Mouse (Mus musculus) midbrain, embryonic 16.5 days (tissue): Measurements from ENCODE around the gene Rasgrf1. TPM values are rescaled to one million over a fixed set of nuclear protein-coding genes. Genes with fewer than 3 reads are reported as not detected.

Experiments
- ATAC-seq: fragments of 200-750 bp; cut with Nextera tagmentation; 2 replicates; pipeline ENCODE4 v1.8.0; 2017; ENCODE audit warnings: moderate TSS enrichment
- H3K27ac ChIP-seq: fragments of 300-500 bp; sonication (generic); 2 replicates; pipeline ENCODE4 v1.5.1; 2014; ENCODE audit warnings: mild to moderate bottlenecking, low read length, mixed read lengths
- H3K27me3 ChIP-seq: fragments of 300-500 bp; sonication (generic); 2 replicates; pipeline ENCODE4 v1.6.1; 2014; ENCODE audit warnings: low read depth, low read length, mixed read lengths; ENCODE audit not compliant: control insufficient read depth, insufficient read depth
- H3K36me3 ChIP-seq: fragments of 300-500 bp; sonication (generic); 2 replicates; pipeline ENCODE4 v1.6.1; 2014; ENCODE audit warnings: mild to moderate bottlenecking, low read length, moderate library complexity, mixed read lengths; ENCODE audit not compliant: control insufficient read depth, insufficient read depth
- H3K4me1 ChIP-seq: fragments of 300-500 bp; sonication (generic); 2 replicates; pipeline ENCODE4 v1.6.1; 2014; ENCODE audit warnings: mild to moderate bottlenecking, low read length, mixed read lengths; ENCODE audit not compliant: control insufficient read depth, insufficient read depth
- H3K4me2 ChIP-seq: fragments of 300-500 bp; sonication (generic); 2 replicates; pipeline ENCODE4 v1.6.1; 2014; ENCODE audit warnings: mild to moderate bottlenecking, low read length, mixed read lengths
- H3K4me3 ChIP-seq: fragments of 300-500 bp; sonication (generic); 2 replicates; pipeline ENCODE4 v1.5.1; 2014; ENCODE audit warnings: low read depth, mild to moderate bottlenecking, low read length, moderate library complexity, mixed read lengths
- H3K9ac ChIP-seq: fragments of 300-500 bp; sonication (generic); 2 replicates; pipeline ENCODE4 v1.6.1; 2014; ENCODE audit warnings: low read depth, low read length, mixed read lengths
- H3K9me3 ChIP-seq: fragments of 300-500 bp; sonication (generic); replicated peaks from 2 replicates; pipeline ENCODE4 v1.6.1; 2014; ENCODE audit warnings: mild to moderate bottlenecking, low read length, mixed read lengths; ENCODE audit not compliant: control insufficient read depth, poor library complexity, severe bottlenecking
- WGBS: fragments of 180-500 bp; shearing (Covaris S2); extraction: QIAGEN DNeasy Blood & Tissue Kit; methylation state at CpG from one replicate; pipeline ENCODE4 v1.1.7; 2014; 5-methylcytosine and 5-hydroxymethylcytosine counted together
- polyA plus RNA-seq: library from polyadenylated mRNA; unstranded; fragments of >200 nt; fragmentation: Nextera tagmentation; extraction: Ambion mirVana; gene quantifications from 2 replicates; pipeline ENCODE4 v1.2.1, GENCODE M21; 2015

Gene Rasgrf1
- 5.6 and 9.9 TPM in 2 replicates for polyA plus RNA-seq

GRCm38 (mm10) chr9:89909131-89910010 is at the start of gene Rasgrf1:
Gene Rasgrf1, plus strand, starts transcription at chr9:89909908.
- peaks cover 51% of the 10 kb centered on the region for H3K27me3 ChIP-seq
- ATAC-seq = peak; percentile 84
- no peaks in the 10 kb centered on the region for H3K9me3 ChIP-seq
- no peaks in the 10 kb centered on the region for H3K36me3 ChIP-seq
- H3K4me2 ChIP-seq = peak within 1 kb of the TSS; percentile 89
- WGBS = under 1% methylated on average over 55 of the region's 64 CpGs
- H3K4me1 ChIP-seq = peaks cover 10% of the 10 kb centered on the region
- peak within 1 kb of the TSS; percentile 60 for H3K9ac ChIP-seq
- peak within 1 kb of the TSS; percentile 56 for H3K4me3 ChIP-seq
- peak within 1 kb of the TSS; percentile 36; the same call in 1 of the 2 replicates for H3K27ac ChIP-seq

DNA sequence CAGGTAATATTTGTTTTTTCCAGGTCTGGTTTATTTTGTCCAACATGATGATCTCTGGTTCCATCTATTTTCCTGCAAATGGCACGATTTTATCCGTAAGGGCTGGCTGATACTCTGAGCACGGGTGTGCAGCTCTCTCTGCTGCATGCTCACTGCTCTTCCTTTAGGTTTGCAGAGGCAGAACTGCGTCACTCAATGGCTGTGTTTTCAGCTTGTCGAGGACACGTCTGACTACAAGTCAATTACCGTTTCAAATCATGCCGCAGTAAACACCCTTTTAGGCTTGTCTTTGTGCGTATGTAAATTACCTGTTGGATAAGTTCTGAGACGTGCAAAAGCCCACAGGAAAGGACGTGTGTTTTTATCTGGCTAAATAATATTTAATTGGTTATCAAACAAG is 49.6 kb upstream of the Rasgrf1 start:
- H3K4me1 ChIP-seq = peaks cover 8% of the 10 kb centered on the region; the same call in 1 of the 2 replicates
- no peaks in the 10 kb centered on the region for H3K9me3 ChIP-seq
- WGBS = 46% methylated on average over 11 of the region's 11 CpGs
- no peaks in the 10 kb centered on the region for H3K27me3 ChIP-seq
- 0 out of 2 replicates have a peak, but pooled peaks have one; percentile 44 for ATAC-seq
- H3K9ac ChIP-seq = no peak overlapping the region
- H3K36me3 ChIP-seq = no peaks in the 10 kb centered on the region
- peak overlapping the region; percentile 3; the same call in 1 of the 2 replicates for H3K4me2 ChIP-seq
- no peak overlapping the region; the same call in 1 of the 2 replicates for H3K27ac ChIP-seq
- H3K4me3 ChIP-seq = no peak overlapping the region

- no peaks in the 10 kb centered on the region for H3K36me3 ChIP-seq
- H3K4me1 ChIP-seq = peaks cover 8% of the 10 kb centered on the region; the same call in 1 of the 2 replicates
- no peak for ATAC-seq
- no peaks in the 10 kb centered on the region for H3K9me3 ChIP-seq
- H3K4me3 ChIP-seq = no peak overlapping the region
- no peak overlapping the region for H3K27ac ChIP-seq
- H3K4me2 ChIP-seq = no peak overlapping the region; the same call in 1 of the 2 replicates
- WGBS = 49% methylated on average over 6 of the region's 6 CpGs
- H3K27me3 ChIP-seq = no peaks in the 10 kb centered on the region
- H3K9ac ChIP-seq = no peak overlapping the region
Measured at GRCm38 (mm10) chr9:89860584-89860983, 49.1 kb upstream of the Rasgrf1 start.

DNA sequence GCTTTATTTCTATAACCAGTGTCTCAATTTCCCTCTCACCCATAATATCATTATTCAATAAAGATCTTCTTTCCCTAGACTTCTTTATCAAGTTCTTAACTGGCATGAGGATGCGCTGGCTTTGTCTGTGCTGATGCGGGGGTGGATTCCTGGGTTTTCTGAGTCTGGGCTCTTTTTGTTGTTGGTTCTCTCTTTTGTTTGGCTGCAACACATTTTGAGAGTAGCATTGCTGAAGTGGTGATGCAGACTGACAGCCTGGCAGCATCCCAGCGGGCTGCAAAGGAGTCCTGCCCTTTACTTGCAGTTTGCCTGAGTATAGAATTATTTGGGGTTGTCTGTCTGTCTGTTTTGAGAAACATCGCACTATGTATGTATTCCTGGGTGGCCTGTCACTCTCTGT is 42.6 kb upstream of the Rasgrf1 start:
- 28% methylated on average over 4 of the region's 4 CpGs for WGBS
- no peak overlapping the region for H3K27ac ChIP-seq
- no peak overlapping the region for H3K4me2 ChIP-seq

DNA sequence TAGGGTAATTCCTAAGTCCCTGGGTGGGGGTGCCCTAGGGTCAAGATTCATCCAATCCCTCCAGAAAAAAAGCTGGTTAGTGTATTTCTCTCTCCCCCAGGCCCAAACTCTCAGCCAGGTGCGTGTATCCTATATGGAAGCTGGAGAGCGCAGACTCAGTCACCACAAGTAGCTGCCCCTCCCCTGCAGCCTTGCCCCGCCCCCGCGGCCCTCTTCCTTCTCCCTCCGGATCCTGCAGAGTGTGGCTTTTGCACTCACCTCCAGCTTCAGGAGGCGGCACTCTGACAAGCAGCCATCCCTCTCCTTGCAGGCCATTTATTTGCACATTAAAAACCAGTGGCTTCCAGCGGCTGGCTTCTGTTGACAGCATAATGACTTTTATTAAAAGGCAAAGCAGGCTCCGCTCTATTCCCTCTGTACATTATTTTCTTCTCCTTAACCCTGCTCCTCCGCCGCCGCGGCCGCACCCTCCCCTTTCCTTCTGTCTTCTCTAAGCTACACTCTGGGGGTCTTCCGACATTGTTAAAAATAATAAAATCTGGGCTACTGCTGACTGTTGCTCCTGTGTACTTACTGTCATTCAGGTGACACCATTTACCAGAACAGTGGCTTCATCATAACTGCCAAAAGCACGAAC is 41.5 kb upstream of the Rasgrf1 start:
- H3K27me3 ChIP-seq = peaks cover 21% of the 10 kb centered on the region
- 2% methylated on average over 16 of the region's 16 CpGs for WGBS
- H3K4me3 ChIP-seq = peak overlapping the region; percentile 1; the same call in 1 of the 2 replicates
- H3K9me3 ChIP-seq = no peaks in the 10 kb centered on the region
- H3K9ac ChIP-seq = 0 out of 2 replicates have a peak overlapping the region, but pooled peaks have one; percentile 2
- no peaks in the 10 kb centered on the region for H3K36me3 ChIP-seq
- ATAC-seq = peak; percentile 71
- peaks cover 6% of the 10 kb centered on the region; the same call in 1 of the 2 replicates for H3K4me1 ChIP-seq
- H3K4me2 ChIP-seq = peak overlapping the region; percentile 40
- H3K27ac ChIP-seq = no peak overlapping the region

More for the DNA sequence above, 42.6 kb upstream of the Rasgrf1 start:
- no peak overlapping the region for H3K4me3 ChIP-seq
- H3K27me3 ChIP-seq = peaks cover 19% of the 10 kb centered on the region
- no peak overlapping the region for H3K9ac ChIP-seq
- ATAC-seq = no peak
- no peaks in the 10 kb centered on the region for H3K9me3 ChIP-seq
- peaks cover 6% of the 10 kb centered on the region; the same call in 1 of the 2 replicates for H3K4me1 ChIP-seq
- H3K36me3 ChIP-seq = no peaks in the 10 kb centered on the region

- Histone ChIP-seq H3K36me3 (no peaks in the 10 kb centered on the region), H3K27ac (no peak overlapping the region), H3K9me3 (no peaks in the 10 kb centered on the region), H3K9ac (no peak overlapping the region), H3K4me3 (no peak overlapping the region), H3K4me1 (peaks cover 6% of the 10 kb centered on the region; the same call in 1 of the 2 replicates), H3K27me3 (peaks cover 32% of the 10 kb centered on the region), H3K4me2 (no peak overlapping the region)
- no peak for ATAC-seq
- WGBS = 13% methylated on average over 2 of the region's 2 CpGs
Measured at GRCm38 (mm10) chr9:89869594-89869993, 40.1 kb upstream of the Rasgrf1 start.

DNA sequence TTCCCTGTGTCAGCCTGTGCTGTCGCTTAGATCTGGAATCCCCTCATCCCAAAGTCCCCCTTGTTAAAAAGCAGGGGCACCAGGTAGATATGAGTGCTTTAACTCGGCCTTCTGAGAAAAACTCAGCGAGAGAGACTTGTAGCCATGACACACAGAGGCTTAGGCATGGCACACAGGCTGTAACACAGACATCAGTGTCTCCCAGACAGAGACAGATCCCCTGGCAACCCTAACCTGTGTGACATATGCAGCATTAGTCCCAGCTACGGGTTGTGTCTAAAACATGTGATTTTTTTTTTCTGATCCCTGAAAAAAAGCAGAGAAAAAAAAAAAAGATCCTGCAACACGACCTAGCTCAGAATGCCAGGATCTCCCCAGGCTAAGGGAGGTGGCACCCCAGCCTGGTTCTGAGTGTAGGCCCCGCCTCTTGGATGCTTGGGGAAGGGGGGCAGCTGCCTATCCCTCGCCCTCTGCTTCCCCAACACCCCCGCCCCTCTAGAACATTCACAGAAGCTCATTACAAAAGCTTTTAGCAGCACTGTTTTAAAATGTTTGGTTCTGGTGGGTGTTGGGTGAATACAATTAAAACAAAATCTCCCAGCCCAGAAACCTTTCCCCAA is 39.1 kb upstream of the Rasgrf1 start:
- Histone ChIP-seq H3K27me3 (peaks cover 40% of the 10 kb centered on the region), H3K4me1 (peaks cover 6% of the 10 kb centered on the region; the same call in 1 of the 2 replicates), H3K27ac (no peak overlapping the region), H3K4me3 (no peak overlapping the region), H3K36me3 (no peaks in the 10 kb centered on the region), H3K4me2 (no peak overlapping the region), H3K9me3 (no peaks in the 10 kb centered on the region), H3K9ac (no peak overlapping the region)
- ATAC-seq = no peak; the same call in none of the 2 replicates
- 12% methylated on average over 8 of the region's 8 CpGs for WGBS

GRCm38 (mm10) chr9:89872137-89872536 is 37.6 kb upstream of the Rasgrf1 start:
- peaks cover 40% of the 10 kb centered on the region for H3K27me3 ChIP-seq
- H3K9ac ChIP-seq = no peak overlapping the region
- WGBS = 70% methylated on average over 6 of the region's 6 CpGs
- no peak overlapping the region for H3K4me3 ChIP-seq
- peaks cover 6% of the 10 kb centered on the region; the same call in 1 of the 2 replicates for H3K4me1 ChIP-seq
- H3K9me3 ChIP-seq = no peaks in the 10 kb centered on the region
- ATAC-seq = no peak
- H3K27ac ChIP-seq = no peak overlapping the region
- no peaks in the 10 kb centered on the region for H3K36me3 ChIP-seq
- no peak overlapping the region for H3K4me2 ChIP-seq
